Mouse (Mus musculus) c-Kit-negative CD71-positive TER-119-positive erythroid progenitor cells, embryonic 14.5 days (primary cell): ENCODE results near the gene Klrd1.
"Not testable (repeated sequence)": the region's sequence is repeated elsewhere in the genome, so short reads cannot be mapped to it uniquely, and the experiment has no call there.

Source experiments
- DNase-seq: peaks from one replicate; pipeline ENCODE4 v3.0.0-alpha.2; 2013; ENCODE audit warnings: low read depth, low spot score

Klrd1 gene

DNA sequence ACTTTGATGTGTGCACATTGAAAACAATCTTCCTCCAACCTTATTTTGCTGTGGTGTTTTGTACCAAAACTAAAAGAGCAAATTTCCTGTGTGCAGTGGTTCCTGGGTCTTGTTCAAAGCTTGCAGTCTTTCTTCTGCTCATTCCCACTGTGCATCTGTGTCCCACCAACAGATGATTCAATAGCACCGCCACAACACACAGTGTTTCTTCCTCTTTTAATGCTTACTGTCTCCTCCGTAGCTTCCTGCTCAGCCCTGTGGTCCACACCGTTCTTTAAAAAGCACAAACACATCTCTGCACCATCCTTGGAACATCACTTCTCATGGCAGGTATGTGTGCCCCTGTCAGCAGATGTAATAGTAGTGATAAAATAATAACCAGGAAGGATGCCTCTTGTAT lies at the start of gene Klrd1:
Gene Klrd1, plus strand, starts transcription at position 275 of the 400 bp plus-strand sequence.
- no peak for DNase-seq

DNA sequence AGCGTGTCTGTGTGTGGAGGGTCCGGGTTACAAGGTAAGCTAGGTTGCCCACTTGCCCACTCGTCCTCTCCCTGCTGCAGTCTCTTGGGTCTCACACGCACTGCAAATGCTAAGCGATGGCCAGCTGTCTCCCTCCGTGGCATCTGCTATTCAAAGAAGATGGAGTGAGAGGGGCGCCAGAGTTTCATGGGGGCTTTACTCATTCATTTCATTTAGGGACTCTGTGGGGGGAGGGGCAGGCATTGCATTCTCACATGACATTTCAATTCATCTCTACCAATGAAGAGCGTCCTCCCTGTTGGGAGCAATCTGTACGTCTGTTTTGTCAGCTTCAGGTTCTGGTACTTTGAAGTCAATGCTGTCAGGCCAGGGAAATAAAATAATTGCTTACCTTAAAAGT lies 49.7 kb upstream of the Klrd1 start:
- DNase-seq, result no peak

GRCm38 (mm10) chr6:129542540-129542939 lies 49.0 kb upstream of the Klrd1 start:
- DNase-seq, result no peak

DNA sequence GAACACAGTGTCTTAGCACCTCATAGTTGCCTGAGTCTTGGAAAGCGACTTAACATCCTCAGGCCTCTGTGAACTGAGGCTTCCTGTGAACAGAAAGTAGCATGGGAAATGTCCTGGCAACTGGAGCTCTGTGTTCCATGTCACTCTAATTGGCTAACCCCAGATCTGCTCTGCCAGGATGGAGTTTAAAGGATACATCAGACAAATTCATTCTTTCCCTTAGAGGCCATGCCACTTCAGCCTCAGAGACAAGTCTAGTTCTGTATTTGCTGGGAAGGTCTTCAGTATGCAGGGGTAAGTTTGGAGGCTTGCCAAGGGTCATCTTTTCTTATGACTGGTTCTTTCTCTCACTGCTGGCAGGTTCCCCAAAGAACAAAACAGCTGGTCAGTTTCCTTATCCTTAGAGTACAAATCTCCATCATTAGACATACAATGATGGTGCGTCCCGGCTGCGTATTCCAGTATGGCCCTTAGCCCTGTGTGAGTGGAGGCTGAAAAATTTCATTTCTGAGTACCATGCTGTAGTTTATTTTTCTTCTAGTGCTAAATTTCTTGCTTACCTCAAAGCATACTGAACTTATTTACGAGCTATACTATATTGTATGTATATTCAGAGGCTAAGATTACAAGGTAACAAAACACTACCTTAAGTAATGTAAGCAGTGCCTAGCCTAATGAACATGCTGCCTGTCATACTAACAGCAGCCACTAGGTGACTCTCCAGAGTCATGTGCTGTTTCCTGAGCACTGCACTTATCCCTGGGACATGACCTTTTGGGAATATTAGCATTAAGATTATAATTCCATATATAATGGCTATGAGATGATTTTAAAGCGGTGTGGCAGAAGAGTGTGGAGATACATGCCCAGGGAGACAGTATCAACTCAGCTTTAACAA lies 47.6 kb upstream of the Klrd1 start:
- peak; percentile 37 for DNase-seq

GRCm38 (mm10) chr6:129547277-129547676 lies 44.3 kb upstream of the Klrd1 start:
- no peak for DNase-seq

DNA sequence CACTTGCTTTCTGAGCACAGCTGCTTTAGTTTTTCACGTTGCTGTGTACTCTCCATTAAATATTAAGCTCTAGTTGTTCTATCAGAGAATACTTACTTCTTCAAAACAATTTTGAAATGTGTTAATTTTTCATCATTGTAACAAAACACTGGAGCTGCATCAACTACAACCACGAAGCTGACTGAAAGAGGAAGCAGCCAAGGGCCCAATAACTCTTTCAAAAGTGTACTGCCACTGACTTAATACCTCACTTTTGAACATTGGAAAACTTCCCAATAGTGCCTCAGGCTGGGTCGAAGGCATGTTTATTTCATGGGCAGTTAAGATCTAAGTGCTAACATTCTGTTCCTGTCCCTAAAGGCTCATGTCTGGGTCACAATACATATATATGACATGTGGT lies 43.6 kb upstream of the Klrd1 start:
- DNase-seq, result no peak

GRCm38 (mm10) chr6:129557298-129558023 lies 34.1 kb upstream of the Klrd1 start:
- no peak for DNase-seq

DNA sequence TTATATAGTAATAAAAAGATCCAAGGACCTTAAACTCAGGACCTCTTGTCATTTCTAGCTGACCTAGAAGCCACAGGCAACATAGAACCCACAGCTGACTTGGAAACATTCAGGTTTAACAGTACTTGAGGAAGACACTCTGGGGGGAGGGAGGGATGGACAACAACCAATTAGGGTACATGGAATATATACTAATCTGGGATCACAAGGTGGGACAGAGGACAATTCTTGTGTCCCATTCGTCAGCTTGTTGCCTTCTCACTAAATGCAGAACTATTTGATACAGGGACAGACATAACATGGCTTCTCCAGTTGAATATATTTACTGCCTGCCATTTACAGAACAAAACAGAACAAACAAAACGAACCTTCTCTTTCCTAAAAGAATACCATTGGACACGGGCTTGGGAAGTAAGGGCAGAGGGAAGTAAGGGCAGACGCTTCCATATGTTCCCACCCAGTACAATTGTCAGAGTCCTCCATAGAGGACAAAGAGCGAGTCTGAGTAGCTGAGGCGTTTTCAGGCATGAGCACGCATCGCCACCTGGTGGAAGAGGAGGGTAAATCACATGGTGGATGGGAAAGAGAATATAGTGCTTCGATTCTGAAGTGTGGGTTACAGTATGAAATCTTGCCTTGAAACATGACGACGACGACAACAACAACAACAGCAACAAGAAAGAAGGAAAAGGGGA lies 32.5 kb upstream of the Klrd1 start:
- peak; percentile 46 for DNase-seq

- no peak for DNase-seq
These were observed 31.9 kb upstream of the Klrd1 start for GRCm38 (mm10) chr6:129559641-129560027.

DNA sequence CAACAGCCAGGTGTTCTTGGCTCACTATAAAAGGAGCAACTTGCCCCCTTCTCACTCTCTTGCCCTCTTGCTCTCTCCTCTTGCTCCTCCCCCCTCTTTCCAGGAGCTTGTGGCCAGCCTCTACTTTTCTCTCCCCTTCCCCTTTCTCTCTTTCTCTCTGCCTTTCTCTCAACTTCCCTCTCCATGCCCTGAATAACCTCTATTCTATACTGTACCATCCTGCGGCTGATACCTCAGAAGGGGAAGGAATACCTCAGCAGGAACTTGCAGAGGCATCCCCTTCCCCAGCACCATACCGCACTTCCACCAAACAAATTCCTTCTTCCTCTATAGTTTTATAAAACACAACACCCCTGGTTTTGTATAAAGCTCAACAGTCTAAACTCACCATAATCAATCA lies 26.3 kb upstream of the Klrd1 start:
- DNase-seq, result no peak

DNA sequence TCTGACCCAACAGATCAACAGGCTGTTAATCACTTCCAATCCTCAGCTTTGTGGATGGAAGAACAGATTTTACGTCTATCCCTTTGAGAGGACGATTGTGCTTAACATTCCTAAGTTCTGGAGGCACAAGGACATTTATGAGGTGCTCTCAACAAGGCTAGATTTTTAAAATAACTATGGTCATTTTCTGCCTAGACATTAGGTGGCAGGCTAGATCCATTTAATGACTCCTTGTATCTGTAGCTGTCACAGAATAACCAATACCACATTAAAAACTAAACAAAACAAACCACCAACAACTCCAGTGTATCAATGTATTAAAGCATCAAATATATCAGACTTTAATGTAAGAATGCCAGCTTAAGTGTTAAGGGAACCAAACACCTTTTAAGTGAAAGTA lies 16.3 kb upstream of the Klrd1 start:
- no peak for DNase-seq

DNA sequence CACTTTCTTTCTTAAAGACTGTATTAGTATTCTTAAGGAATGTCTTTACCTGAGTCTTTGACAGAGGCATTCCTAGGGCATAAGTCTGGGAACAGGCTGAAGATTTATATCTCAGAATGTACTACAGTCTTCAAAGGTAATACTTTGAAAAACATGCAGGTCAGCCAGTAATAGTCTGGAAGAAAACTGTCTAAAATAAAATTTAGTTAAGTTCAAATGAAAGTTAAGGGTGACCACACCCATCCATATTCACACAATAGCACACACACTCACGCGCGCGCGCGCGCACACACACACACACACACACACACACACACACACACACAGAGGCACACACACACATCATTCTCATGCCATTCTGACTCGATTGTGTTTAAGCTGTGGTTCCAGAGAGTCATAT lies 14.0 kb upstream of the Klrd1 start, which contains the start of gene Klre1:
Gene Klre1, plus strand, starts transcription at position 301 of the 400 bp plus-strand sequence.
- no peak for DNase-seq

- DNase-seq, result no peak
These were observed 10.3 kb upstream of the Klrd1 start for GRCm38 (mm10) chr6:129581274-129581673.

DNA sequence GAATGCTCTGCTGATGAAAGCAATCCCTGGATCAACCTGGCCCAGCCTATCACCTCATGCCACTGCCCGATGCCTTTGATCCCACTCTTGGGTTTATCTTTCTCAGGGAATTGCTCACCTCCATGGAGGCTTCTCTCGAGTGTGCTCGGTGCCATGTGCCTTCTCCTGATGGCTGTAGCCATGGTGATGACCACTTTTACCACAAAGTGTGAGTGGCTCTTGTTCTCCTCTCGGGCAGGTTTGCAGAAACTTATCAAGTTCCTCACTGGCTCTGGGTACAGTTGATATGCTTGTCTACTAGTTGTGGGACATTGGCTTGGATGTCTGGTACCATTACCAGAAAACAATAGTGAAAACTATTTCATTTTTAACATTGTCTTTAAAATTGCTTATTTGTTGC lies 9.7 kb upstream of the Klrd1 start:
- no peak for DNase-seq

- DNase-seq, result no peak
These were observed 8.6 kb upstream of the Klrd1 start for GRCm38 (mm10) chr6:129583014-129583413.

GRCm38 (mm10) chr6:129608372-129608771 lies 16.8 kb downstream of the Klrd1 start:
- no peak for DNase-seq

- DNase-seq, result no peak
These were observed 32.2 kb downstream of the Klrd1 start, which contains the start of gene Klrk1 for GRCm38 (mm10) chr6:129623735-129624134. TSS of gene Klrk1 (minus strand) at chr6:129623864.

- DNase-seq, result not testable (repeated sequence)
These were observed 39.5 kb downstream of the Klrd1 start for GRCm38 (mm10) chr6:129631046-129631445.

GRCm38 (mm10) chr6:129643237-129643636 lies 51.7 kb downstream of the Klrd1 start, which contains the start of gene Klrc3:
TSS of gene Klrc3 (minus strand) at chr6:129643337.
- not testable (repeated sequence) for DNase-seq

- not testable (repeated sequence) for DNase-seq
These were observed 52.5 kb downstream of the Klrd1 start for GRCm38 (mm10) chr6:129644054-129644453.
